In the genomic region with DNA sequence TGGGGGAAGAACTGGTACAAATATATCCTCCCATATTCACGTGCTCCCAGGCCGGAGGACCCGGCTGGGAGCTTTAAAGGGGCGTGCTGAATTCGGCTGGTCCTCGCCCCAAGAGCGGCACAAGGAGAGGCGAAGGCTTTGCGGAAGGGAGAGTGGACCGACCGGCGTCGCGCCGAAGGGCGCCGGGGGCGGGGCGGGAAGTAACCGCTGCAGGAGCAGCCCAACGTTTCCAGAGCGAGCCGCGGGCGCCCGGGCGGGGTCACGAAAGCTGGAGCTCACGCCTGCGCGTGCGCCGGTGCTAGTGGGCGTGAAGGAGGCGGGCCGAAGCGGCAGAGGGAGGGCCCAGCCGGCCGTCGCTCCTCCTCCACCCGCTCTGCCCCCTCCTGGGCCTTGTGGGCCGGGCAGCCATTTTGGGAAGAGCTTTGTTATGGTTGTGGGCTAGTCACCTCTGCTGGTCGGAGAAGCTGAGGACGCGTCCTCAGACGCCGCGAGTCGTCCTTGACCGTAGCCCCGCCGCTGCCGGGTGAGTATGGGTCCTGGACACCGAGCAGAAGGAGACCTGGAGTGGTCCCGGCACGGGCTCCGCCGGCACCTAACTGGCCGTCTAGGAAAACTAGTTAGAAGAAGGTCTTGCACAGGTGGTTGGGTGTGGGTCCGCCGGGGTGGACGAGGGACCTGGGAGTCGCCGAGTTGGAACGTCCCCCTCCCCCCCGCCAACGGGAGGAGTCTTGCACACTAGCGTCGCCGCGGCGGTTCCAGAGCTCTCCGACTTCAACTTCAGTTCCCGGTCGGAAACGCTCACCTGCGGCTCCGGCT, we compare ENCODE assay signal across 8 mouse cellular contexts. TPM values are rescaled to one million over a fixed set of nuclear protein-coding genes. Genes with fewer than 3 reads are reported as not detected.
DNase-seq lines count a peak whose midpoint lies in the region; ATAC-seq and TF ChIP-seq lines count a peak whose summit lies in the region.

Gene Gpbp1l1, plus strand, starts transcription at position 353 of the 816 bp plus-strand sequence.

- H3K27ac ChIP-seq in heart, embryonic 11.5 days (ENCODE audit: low read depth, low read length): peak within 1 kb of the TSS; percentile 91
- peak within 1 kb of the TSS; percentile 98 for H3K27ac ChIP-seq in kidney, embryonic 16.5 days (ENCODE audit: low read length)
- peak within 1 kb of the TSS; percentile 97 for H3K27ac ChIP-seq in liver, adult 2 months (replicated peaks; ENCODE audit: insufficient read depth, low read depth, low read length)

- peak; percentile 33 for TF ChIP-seq CTCF in liver, adult 2 months (IDR thresholded peaks at IDR 0.05; ENCODE audit: low read depth, low read length)

- peaks cover 17% of the 10 kb centered on the region; the same call in 1 of the 2 replicates for H3K79me2 ChIP-seq in liver, adult 2 months (ENCODE audit: control insufficient read depth, insufficient read depth, low read length)
- H3K79me2 ChIP-seq in myocyte (ENCODE audit: control insufficient read depth, insufficient read depth): peaks cover 62% of the 10 kb centered on the region

- H3K4me2 ChIP-seq in heart, embryonic 11.5 days: peak within 1 kb of the TSS; percentile 90
- peak within 1 kb of the TSS; percentile 83 for H3K4me2 ChIP-seq in kidney, embryonic 16.5 days (replicated peaks; ENCODE audit: low read depth, low read length)
- H3K4me2 ChIP-seq in myocyte (ENCODE audit: low read depth): peak within 1 kb of the TSS; percentile 92

- H3ac ChIP-seq in myocyte (ENCODE audit: control insufficient read depth, insufficient read length): peak within 1 kb of the TSS; percentile 46

- H3K4me3 ChIP-seq in heart, embryonic 11.5 days (ENCODE audit: low read depth, low read length): peak within 1 kb of the TSS; percentile 70
- H3K4me3 ChIP-seq in kidney, embryonic 16.5 days (ENCODE audit: low read length): peak within 1 kb of the TSS; percentile 89
- peak within 1 kb of the TSS; percentile 97 for H3K4me3 ChIP-seq in liver, adult 2 months (ENCODE audit: insufficient read depth, low read depth, low read length)
- peak within 1 kb of the TSS; percentile 66 for H3K4me3 ChIP-seq in myocyte

- H3K9ac ChIP-seq in heart, embryonic 11.5 days (ENCODE audit: low read depth, low read length): peak within 1 kb of the TSS; percentile 83
- peak within 1 kb of the TSS; percentile 97 for H3K9ac ChIP-seq in kidney, embryonic 16.5 days (replicated peaks; ENCODE audit: low read length)
- peak within 1 kb of the TSS; percentile 97 for H3K9ac ChIP-seq in liver, adult 2 months (ENCODE audit: low read depth, low read length)

- peak; percentile 85 for ATAC-seq in erythroblast, adult 5-6 weeks (replicated peaks; ENCODE audit: low FRiP score, poor library complexity, severe bottlenecking)
- peak; percentile 95 for ATAC-seq in heart, embryonic 11.5 days (replicated peaks; ENCODE audit: insufficient number of reproducible peaks, low FRiP score, low TSS enrichment)
- peak; percentile 97 for ATAC-seq in kidney, embryonic 16.5 days (ENCODE audit: low FRiP score, low TSS enrichment)

- H3K9me3 ChIP-seq in heart, embryonic 11.5 days (replicated peaks; ENCODE audit: control insufficient read depth, low read length): no peaks in the 10 kb centered on the region
- H3K9me3 ChIP-seq in kidney, embryonic 16.5 days (ENCODE audit: low read length): no peaks in the 10 kb centered on the region

- H3K4me1 ChIP-seq in heart, embryonic 11.5 days (ENCODE audit: control insufficient read depth, insufficient read depth, low read length): peaks cover 6% of the 10 kb centered on the region
- peaks cover 14% of the 10 kb centered on the region; the same call in 1 of the 2 replicates for H3K4me1 ChIP-seq in kidney, embryonic 16.5 days (ENCODE audit: insufficient read depth, low read length)
- H3K4me1 ChIP-seq in liver, adult 2 months (ENCODE audit: control insufficient read depth, insufficient read depth, low read length): peaks cover 2% of the 10 kb centered on the region; the same call in 1 of the 2 replicates

- 0 out of 2 replicates have a peak, but pooled peaks cover under 1% of the 10 kb centered on the region for H3K36me3 ChIP-seq in heart, embryonic 11.5 days (ENCODE audit: control insufficient read depth, insufficient read depth, low read length)
- H3K36me3 ChIP-seq in kidney, embryonic 16.5 days (ENCODE audit: insufficient read depth, low read length): peaks cover 14% of the 10 kb centered on the region; the same call in 1 of the 2 replicates
- H3K36me3 ChIP-seq in liver, adult 2 months (ENCODE audit: control insufficient read depth, insufficient read depth, low read length): peaks cover 7% of the 10 kb centered on the region; the same call in 1 of the 2 replicates
- peaks cover 8% of the 10 kb centered on the region for H3K36me3 ChIP-seq in myocyte (ENCODE audit: control insufficient read depth, insufficient read depth)
- H3K36me3 ChIP-seq in splenic B cell, adult 2 months (ENCODE audit: control insufficient read depth, insufficient read depth, low read length, poor library complexity, severe bottlenecking): peaks cover 4% of the 10 kb centered on the region; the same call in 1 of the 2 replicates

- 0 out of 2 replicates have a peak, but pooled peaks have one; percentile 65 for TF ChIP-seq POLR2A in liver, adult 2 months (IDR thresholded peaks at IDR 0.05; ENCODE audit: extremely low read depth, insufficient read depth, low read length)
- TF ChIP-seq POLR2A in myocyte (IDR thresholded peaks at IDR 0.05; ENCODE audit: insufficient read length, low read depth): peak; percentile 64

- no peaks in the 10 kb centered on the region for H3K27me3 ChIP-seq in heart, embryonic 11.5 days (ENCODE audit: control insufficient read depth, insufficient read depth, low read length)
- no peaks in the 10 kb centered on the region for H3K27me3 ChIP-seq in kidney, embryonic 16.5 days (ENCODE audit: insufficient read depth, low read length)
- H3K27me3 ChIP-seq in liver, adult 2 months (ENCODE audit: control insufficient read depth, insufficient read depth, low read length): no peaks in the 10 kb centered on the region
- no peaks in the 10 kb centered on the region for H3K27me3 ChIP-seq in myocyte (ENCODE audit: control insufficient read depth, insufficient read depth, insufficient read length)
- no peaks in the 10 kb centered on the region for H3K27me3 ChIP-seq in splenic B cell, adult 2 months (ENCODE audit: control insufficient read depth, insufficient read depth, low read length, poor library complexity, severe bottlenecking)

- WGBS in heart, embryonic 11.5 days (ENCODE audit: insufficient replicate concordance): under 1% methylated on average over 77 of the region's 78 CpGs
- WGBS in kidney, embryonic 16.5 days: under 1% methylated on average over 76 of the region's 78 CpGs
- under 1% methylated on average over 78 of the region's 78 CpGs for WGBS in liver, adult 2 months

- DNase-seq in B cell, adult 2 months: peak; percentile 99
- peak; percentile 98 for DNase-seq in brain, adult 2 months (ENCODE audit: low read depth, low spot score)
- DNase-seq in liver, adult 2 months (ENCODE audit: extremely low read depth, low read depth, low spot score): peak; percentile 83
- DNase-seq in splenic B cell, adult 2 months (ENCODE audit: low read depth, low spot score): peak; percentile 97

TF ChIP-seq in myocyte, 11 proteins besides CTCF, POLR2A, EP300 and RAD21:
- TF ChIP-seq USF1 (IDR thresholded peaks at IDR 0.05; ENCODE audit: low read depth) (no peak), SRF (IDR thresholded peaks at IDR 0.05; ENCODE audit: control insufficient read depth, insufficient read length, low read depth) (peak; percentile 51), TCF12 (IDR thresholded peaks at IDR 0.05; ENCODE audit: insufficient read depth, poor library complexity, severe bottlenecking) (no peak)

RNA-seq across cellular contexts. Expression of gene Gpbp1l1, which starts in this region (rescaled TPM):
- 74.2 and 83.6 TPM in 2 replicates for total RNA-seq in erythroblast, adult 5-6 weeks (2015; ENCODE audit: low replicate concordance)
- 141 and 166 TPM in 2 replicates for total RNA-seq in erythroblast, adult 5-6 weeks (2017; ENCODE audit: low replicate concordance)
- 37.3 and 38.8 TPM in 2 replicates for polyA plus RNA-seq in heart, embryonic 11.5 days (2014; fragmentation: Nextera tagmentation; extraction: Ambion mirVana)
- 37.3 and 42.4 TPM in 2 replicates for polyA plus RNA-seq in kidney, embryonic 16.5 days (2015; fragmentation: Nextera tagmentation; extraction: Ambion mirVana)
- 72.2 and 76.3 TPM in 2 replicates for total RNA-seq in liver, adult 2 months (2014; rRNA removed)
- 16.7 and 19.9 TPM in 2 replicates for polyA plus RNA-seq in liver, adult 2 months (2012; rRNA removed)
- polyA plus RNA-seq in myocyte (2012; fragmentation: generic; extraction: Trizol): 18.1 TPM

Comparison
In these comparisons a context has a peak if more than half of its experiments do, and no peak if none do; other contexts are left out.
1. Peak in every context shown above with its lines: DNase-seq, ATAC-seq, H3K4me3 ChIP-seq and H3K27ac ChIP-seq.